Comparison of ENCODE assay signal across 18 mouse cellular contexts in the genomic region with DNA sequence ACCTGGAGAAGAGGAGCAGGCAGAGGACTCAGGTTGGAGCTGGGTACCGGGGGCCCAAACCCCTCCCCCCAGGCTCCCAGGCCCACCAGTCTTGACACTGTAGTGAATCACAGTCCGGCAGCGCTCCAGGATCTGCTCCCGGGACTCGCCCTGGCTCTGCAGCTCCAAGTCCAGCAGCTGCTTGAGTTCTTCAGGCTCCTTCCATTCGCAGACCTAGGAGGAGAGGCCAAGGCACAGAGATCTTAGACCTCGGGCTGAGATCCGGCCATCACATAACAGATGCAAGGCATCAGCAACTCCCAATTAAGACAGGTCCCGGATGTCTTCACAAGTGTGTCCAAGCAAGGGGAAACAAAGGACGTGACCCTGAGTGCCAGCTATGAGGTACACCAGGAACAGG. TPM values are rescaled to one million over a fixed set of nuclear protein-coding genes. Genes with fewer than 3 reads are reported as not detected.
DNase-seq lines count a peak whose midpoint lies in the region; ATAC-seq and TF ChIP-seq lines count a peak whose summit lies in the region.
"Had no signal": no experiment of that assay in that cellular context is flagged by ENCODE, and none has a peak within 500 bp of the region (broad histone marks: within the 10 kb centered on the region; RNA-seq: fewer than 3 reads in every experiment).

No protein-coding gene starts in this region.

- TF ChIP-seq CTCF in kidney, adult 2 months (conservative IDR thresholded peaks at IDR 0.05; ENCODE audit: insufficient read depth, insufficient read length, low read depth, low read length) = no peak
- no peak for TF ChIP-seq CTCF in midbrain, postnatal 0 days (IDR thresholded peaks at IDR 0.05)

- H3K4me3 ChIP-seq in kidney, adult 2 months (ENCODE audit: insufficient read depth, low read depth, low read length) = peak overlapping the region; percentile 34
- H3K4me3 ChIP-seq in lung, embryonic 15.5 days = no peak overlapping the region
- no peak overlapping the region for H3K4me3 ChIP-seq in hindbrain, embryonic 13.5 days
- H3K4me3 ChIP-seq in midbrain, postnatal 0 days (ENCODE audit: low read depth, low read length) = no peak overlapping the region
- H3K4me3 ChIP-seq: forebrain, embryonic 13.5 days; limb, embryonic 12.5 days; neural tube, embryonic 15.5 days had no signal

- H3K27ac ChIP-seq in kidney, adult 2 months (ENCODE audit: insufficient read depth, low read depth, low read length) = peak overlapping the region; percentile 43; the same call in 1 of the 2 replicates
- peak overlapping the region; percentile 53 for H3K27ac ChIP-seq in lung, embryonic 15.5 days
- no peak overlapping the region for H3K27ac ChIP-seq in hindbrain, embryonic 13.5 days
- H3K27ac ChIP-seq in midbrain, postnatal 0 days (ENCODE audit: low read depth, low read length) = no peak overlapping the region
- H3K27ac ChIP-seq: forebrain, embryonic 13.5 days; limb, embryonic 12.5 days; neural tube, embryonic 15.5 days had no signal

- no peak for DNase-seq in kidney, adult 2 months
- DNase-seq in kidney, adult 9 months = no peak
- peak; percentile 67 for DNase-seq in gastrocnemius, postnatal 14 days
- DNase-seq in heart, postnatal 14 days = peak; percentile 58 to 67
- DNase-seq in MN1 (ENCODE audit: low spot score) = no peak
- DNase-seq in midbrain, postnatal 0 days (ENCODE audit: low spot score) = no peak
- DNase-seq: adrenal gland, postnatal 10 days; cerebellum, adult 11-12 months; midbrain, embryonic 14.5 days had no signal

- intact Hi-C loops in gastrocnemius, postnatal 14 days (cut with DNase I; ENCODE audit: low total_unique reads) = no loop called here
- intact Hi-C loops in heart, postnatal 14 days (cut with DNase I) = no loop called here

- no peak overlapping the region for H3K9ac ChIP-seq in lung, embryonic 15.5 days
- no peak overlapping the region for H3K9ac ChIP-seq in hindbrain, embryonic 13.5 days
- no peak overlapping the region for H3K9ac ChIP-seq in midbrain, postnatal 0 days (replicated peaks; ENCODE audit: low read length, poor library complexity, severe bottlenecking)
- H3K9ac ChIP-seq: forebrain, embryonic 13.5 days; limb, embryonic 12.5 days; neural tube, embryonic 15.5 days had no signal

- peak; percentile 87 for ATAC-seq in lung, embryonic 15.5 days (ENCODE audit: borderline replicate concordance, extremely low read depth, low FRiP score, low TSS enrichment)
- no peak for ATAC-seq in hindbrain, embryonic 13.5 days (ENCODE audit: low FRiP score)
- ATAC-seq in midbrain, postnatal 0 days (ENCODE audit: low FRiP score) = no peak
- ATAC-seq: forebrain, embryonic 13.5 days; inflammation-experienced regulatory T-cells, adult 6 months; Patski had no signal

- no peak for TF ChIP-seq POLR2A in kidney, adult 2 months (IDR thresholded peaks at IDR 0.05; ENCODE audit: low read depth, low read length)

- WGBS in kidney, adult 2 months = 64% methylated on average over 10 of the region's 10 CpGs
- WGBS in lung, embryonic 15.5 days = 41% methylated on average over 10 of the region's 10 CpGs
- 92% methylated on average over 10 of the region's 10 CpGs for WGBS in hindbrain, embryonic 13.5 days
- 93% methylated on average over 10 of the region's 10 CpGs for WGBS in midbrain, postnatal 0 days

- no peak overlapping the region for H3K4me2 ChIP-seq in lung, embryonic 15.5 days
- H3K4me2 ChIP-seq in hindbrain, embryonic 13.5 days = no peak overlapping the region
- no peak overlapping the region for H3K4me2 ChIP-seq in midbrain, postnatal 0 days (ENCODE audit: low read depth, low read length, poor library complexity, severe bottlenecking)
- H3K4me2 ChIP-seq: forebrain, embryonic 13.5 days; limb, embryonic 12.5 days; neural tube, embryonic 15.5 days had no signal

- no peaks in the 10 kb centered on the region for H3K9me3 ChIP-seq in lung, embryonic 15.5 days
- no peaks in the 10 kb centered on the region for H3K9me3 ChIP-seq in hindbrain, embryonic 13.5 days
- H3K9me3 ChIP-seq in midbrain, postnatal 0 days (ENCODE audit: low read length) = no peaks in the 10 kb centered on the region
- H3K9me3 ChIP-seq: forebrain, embryonic 13.5 days; limb, embryonic 12.5 days; neural tube, embryonic 15.5 days had no signal

- no peaks in the 10 kb centered on the region for H3K27me3 ChIP-seq in kidney, adult 2 months (replicated peaks; ENCODE audit: control insufficient read depth, insufficient read depth, low read length)
- no peaks in the 10 kb centered on the region for H3K27me3 ChIP-seq in lung, embryonic 15.5 days
- no peaks in the 10 kb centered on the region for H3K27me3 ChIP-seq in hindbrain, embryonic 13.5 days
- H3K27me3 ChIP-seq in midbrain, postnatal 0 days (ENCODE audit: insufficient read depth, low read length) = no peaks in the 10 kb centered on the region
- H3K27me3 ChIP-seq: forebrain, embryonic 13.5 days; limb, embryonic 12.5 days; neural tube, embryonic 15.5 days; Patski had no signal

- peaks cover 7% of the 10 kb centered on the region for H3K4me1 ChIP-seq in kidney, adult 2 months (ENCODE audit: control insufficient read depth, insufficient read depth, low read length)
- peaks cover 16% of the 10 kb centered on the region for H3K4me1 ChIP-seq in lung, embryonic 15.5 days
- H3K4me1 ChIP-seq in hindbrain, embryonic 13.5 days (replicated peaks) = no peaks in the 10 kb centered on the region
- H3K4me1 ChIP-seq in midbrain, postnatal 0 days (ENCODE audit: insufficient read depth, low read length) = no peaks in the 10 kb centered on the region
- H3K4me1 ChIP-seq: forebrain, embryonic 13.5 days; neural tube, embryonic 15.5 days had no signal

- H3K36me3 ChIP-seq in kidney, adult 2 months (ENCODE audit: control insufficient read depth, insufficient read depth, low read length) = no peaks in the 10 kb centered on the region; the same call in 1 of the 2 replicates
- peaks cover 12% of the 10 kb centered on the region; the same call in 1 of the 2 replicates for H3K36me3 ChIP-seq in lung, embryonic 15.5 days
- H3K36me3 ChIP-seq in hindbrain, embryonic 13.5 days = peaks cover 36% of the 10 kb centered on the region
- no peaks in the 10 kb centered on the region; the same call in 1 of the 2 replicates for H3K36me3 ChIP-seq in midbrain, postnatal 0 days (ENCODE audit: insufficient read depth, low read length)

RNA-seq across cellular contexts. Expression of gene Zfp740, which starts 15.0 kb away (rescaled TPM):
- polyA plus RNA-seq in kidney, adult 2 months (2012; rRNA removed) = 29.1 and 30.3 TPM in 2 replicates
- 10 to 100 TPM; 27.6 to 30.5 TPM for total RNA-seq in gastrocnemius, postnatal 14 days (2021)
- 10 to 100 TPM; 41.8 to 47.1 TPM for total RNA-seq in heart, postnatal 14 days (2021)
- 60.7 and 67.1 TPM in 2 replicates for polyA plus RNA-seq in lung, embryonic 15.5 days (2015; fragmentation: Nextera tagmentation; extraction: Ambion mirVana)
- polyA plus RNA-seq in hindbrain, embryonic 13.5 days (2015; fragmentation: Nextera tagmentation; extraction: Ambion mirVana) = 68.8 and 71.7 TPM in 2 replicates
- total RNA-seq in midbrain, postnatal 0 days (2014; rRNA removed) = 42.9 and 57.7 TPM in 2 replicates
- polyA plus RNA-seq in midbrain, postnatal 0 days (2015; fragmentation: Nextera tagmentation; extraction: Ambion mirVana) = 25.1 and 27.6 TPM in 2 replicates

RNA-seq across cellular contexts. Expression of gene Csad, which starts 16.4 kb away (rescaled TPM):
- polyA plus RNA-seq in kidney, adult 2 months (2012; rRNA removed) = 216 and 255 TPM in 2 replicates
- 10 to 100 TPM; 14.1 to 15.6 TPM for total RNA-seq in gastrocnemius, postnatal 14 days (2021)
- 10 to 100 TPM; 21.3 to 23.7 TPM for total RNA-seq in heart, postnatal 14 days (2021)
- polyA plus RNA-seq in lung, embryonic 15.5 days (2015; fragmentation: Nextera tagmentation; extraction: Ambion mirVana) = 74.1 and 78.1 TPM in 2 replicates
- 43.2 and 44.5 TPM in 2 replicates for polyA plus RNA-seq in hindbrain, embryonic 13.5 days (2015; fragmentation: Nextera tagmentation; extraction: Ambion mirVana)
- total RNA-seq in midbrain, postnatal 0 days (2014; rRNA removed) = 30.3 and 47.5 TPM in 2 replicates
- 32.8 and 34.6 TPM in 2 replicates for polyA plus RNA-seq in midbrain, postnatal 0 days (2015; fragmentation: Nextera tagmentation; extraction: Ambion mirVana)

RNA-seq across cellular contexts. Expression of gene Soat2, which starts 37.8 kb away (rescaled TPM):
- 1.1 and 1.2 TPM in 2 replicates for polyA plus RNA-seq in kidney, adult 2 months (2012; rRNA removed)
- under 1 TPM in 1 of 2 experiments, not detected in 1; 0.13 TPM for total RNA-seq in gastrocnemius, postnatal 14 days (2021)
- total RNA-seq in heart, postnatal 14 days (2021) = under 1 TPM in 1 of 2 experiments, not detected in 1; 0.17 TPM
- polyA plus RNA-seq in lung, embryonic 15.5 days (2015; fragmentation: Nextera tagmentation; extraction: Ambion mirVana) = 0.20 and 0.34 TPM in 2 replicates
- polyA plus RNA-seq in hindbrain, embryonic 13.5 days (2015; fragmentation: Nextera tagmentation; extraction: Ambion mirVana) = 0.14 TPM in 1 of 2 replicates, not detected in the other
- 0.61 TPM in 1 of 2 replicates, not detected in the other for total RNA-seq in midbrain, postnatal 0 days (2014; rRNA removed)
- 0.06 and 0.12 TPM in 2 replicates for polyA plus RNA-seq in midbrain, postnatal 0 days (2015; fragmentation: Nextera tagmentation; extraction: Ambion mirVana)
- total RNA-seq: layer of hippocampus, postnatal 14 days had no signal
- polyA plus RNA-seq: limb, embryonic 12.5 days; midbrain, embryonic 14.5 days had no signal

RNA-seq across cellular contexts. Expression of gene Itgb7, which starts 43.6 kb away (rescaled TPM):
- 2.7 and 11.1 TPM in 2 replicates for polyA plus RNA-seq in kidney, adult 2 months (2012; rRNA removed)
- 1 to 10 TPM; 1.0 to 1.1 TPM for total RNA-seq in gastrocnemius, postnatal 14 days (2021)
- 1 to 10 TPM; 1.5 to 1.8 TPM for total RNA-seq in heart, postnatal 14 days (2021)
- polyA plus RNA-seq in lung, embryonic 15.5 days (2015; fragmentation: Nextera tagmentation; extraction: Ambion mirVana) = 2.0 and 3.2 TPM in 2 replicates
- 0.45 and 1.5 TPM in 2 replicates for polyA plus RNA-seq in hindbrain, embryonic 13.5 days (2015; fragmentation: Nextera tagmentation; extraction: Ambion mirVana)
- 0.88 and 1.5 TPM in 2 replicates for total RNA-seq in midbrain, postnatal 0 days (2014; rRNA removed)
- 1.1 and 1.2 TPM in 2 replicates for polyA plus RNA-seq in midbrain, postnatal 0 days (2015; fragmentation: Nextera tagmentation; extraction: Ambion mirVana)

RNA-seq across cellular contexts. Expression of gene Igfbp6, which starts 43.9 kb away (rescaled TPM):
- 18.5 and 26.8 TPM in 2 replicates for polyA plus RNA-seq in kidney, adult 2 months (2012; rRNA removed)
- 10 to 100 TPM; 65.6 to 80.6 TPM for total RNA-seq in gastrocnemius, postnatal 14 days (2021)
- 10 to 100 TPM; 42.0 to 51.8 TPM for total RNA-seq in heart, postnatal 14 days (2021)
- 12.3 and 16.8 TPM in 2 replicates for polyA plus RNA-seq in lung, embryonic 15.5 days (2015; fragmentation: Nextera tagmentation; extraction: Ambion mirVana)
- 0.49 and 1.2 TPM in 2 replicates for polyA plus RNA-seq in hindbrain, embryonic 13.5 days (2015; fragmentation: Nextera tagmentation; extraction: Ambion mirVana)
- 11.9 and 13.6 TPM in 2 replicates for total RNA-seq in midbrain, postnatal 0 days (2014; rRNA removed)
- polyA plus RNA-seq in midbrain, postnatal 0 days (2015; fragmentation: Nextera tagmentation; extraction: Ambion mirVana) = 9.9 and 12.7 TPM in 2 replicates
- total RNA-seq: granulocyte monocyte progenitor cell, adult 5-6 weeks had no signal

Comparison
In these comparisons a context has a peak if more than half of its experiments do, and no peak if none do; other contexts are left out.
1. DNase-seq: peak in gastrocnemius, postnatal 14 days (single experiment) and heart, postnatal 14 days (2 of 2); none in kidney, adult 2 months (single experiment), kidney, adult 9 months (single experiment), MN1 (single experiment) and midbrain, postnatal 0 days (single experiment).
2. H3K27ac ChIP-seq: peak in kidney, adult 2 months (single experiment) and lung, embryonic 15.5 days (single experiment); none in hindbrain, embryonic 13.5 days (single experiment) and midbrain, postnatal 0 days (single experiment).